Mouse (Mus musculus): ENCODE results near the gene Atp6v1e2. TPM values are rescaled to one million over a fixed set of nuclear protein-coding genes. Genes with fewer than 3 reads are reported as not detected.
A peak's percentile ranks its signal among the peaks of the same experiment; 100 is the strongest.

Atp6v1e2 gene
- polyA plus RNA-seq, 1 experiment from 2014 or later: not detected

GRCm38 (mm10) chr17:86932896-86933295 lies 14.8 kb downstream of the Atp6v1e2 start:
- H3K4me3 ChIP-seq (replicated peaks): no peak overlapping the region
- no peaks in the 10 kb centered on the region for H3K36me3 ChIP-seq (replicated peaks)
- H3K9me3 ChIP-seq: no peaks in the 10 kb centered on the region
- H3K4me1 ChIP-seq: peaks cover 21% of the 10 kb centered on the region
- no peak overlapping the region for H3K27ac ChIP-seq
- peak; percentile 50; the same call in 1 of the 2 replicates for ATAC-seq (ENCODE audit: low FRiP score)
- 0 out of 2 replicates have a peak overlapping the region, but pooled peaks have one; percentile 4 for H3K4me2 ChIP-seq
- peaks cover 19% of the 10 kb centered on the region for H3K27me3 ChIP-seq
- no peak overlapping the region for H3K9ac ChIP-seq
- 36% methylated on average over 5 of the region's 5 CpGs for WGBS

- H3K27ac ChIP-seq: no peak overlapping the region
- no peaks in the 10 kb centered on the region for H3K36me3 ChIP-seq (replicated peaks)
- no peak overlapping the region for H3K9ac ChIP-seq
- ATAC-seq (ENCODE audit: low FRiP score): no peak
- H3K4me2 ChIP-seq: no peak overlapping the region
- H3K9me3 ChIP-seq: peaks cover 8% of the 10 kb centered on the region; the same call in 1 of the 2 replicates
- H3K27me3 ChIP-seq: peaks cover 9% of the 10 kb centered on the region
- H3K4me1 ChIP-seq: peaks cover 15% of the 10 kb centered on the region
- no peak overlapping the region for H3K4me3 ChIP-seq (replicated peaks)
Observed at GRCm38 (mm10) chr17:86929981-86930380, 17.7 kb downstream of the Atp6v1e2 start.

GRCm38 (mm10) chr17:86929355-86929754 lies 18.3 kb downstream of the Atp6v1e2 start:
- Histone ChIP-seq H3K36me3 (replicated peaks) (no peaks in the 10 kb centered on the region), H3K4me3 (replicated peaks) (no peak overlapping the region), H3K4me2 (no peak overlapping the region), H3K27ac (no peak overlapping the region), H3K9me3 (peaks cover 8% of the 10 kb centered on the region; the same call in 1 of the 2 replicates), H3K27me3 (peaks cover 5% of the 10 kb centered on the region), H3K9ac (no peak overlapping the region), H3K4me1 (peaks cover 18% of the 10 kb centered on the region)
- ATAC-seq (ENCODE audit: low FRiP score): no peak
- 86% methylated on average over 5 of the region's 6 CpGs for WGBS

GRCm38 (mm10) chr17:86926836-86927235 lies 20.9 kb downstream of the Atp6v1e2 start:
- 95% methylated on average over 3 of the region's 3 CpGs for WGBS
- Histone ChIP-seq H3K27me3 (no peaks in the 10 kb centered on the region), H3K4me1 (peaks cover 6% of the 10 kb centered on the region; the same call in 1 of the 2 replicates), H3K9ac (no peak overlapping the region), H3K27ac (no peak overlapping the region), H3K4me3 (replicated peaks) (no peak overlapping the region), H3K9me3 (peaks cover 8% of the 10 kb centered on the region; the same call in 1 of the 2 replicates), H3K4me2 (no peak overlapping the region), H3K36me3 (replicated peaks) (no peaks in the 10 kb centered on the region)
- ATAC-seq (ENCODE audit: low FRiP score): no peak

GRCm38 (mm10) chr17:86924679-86925078 lies 23.0 kb downstream of the Atp6v1e2 start:
- ATAC-seq (ENCODE audit: low FRiP score): no peak
- Histone ChIP-seq H3K27ac (no peak overlapping the region), H3K9me3 (peaks cover 8% of the 10 kb centered on the region; the same call in 1 of the 2 replicates), H3K36me3 (replicated peaks) (no peaks in the 10 kb centered on the region), H3K4me3 (replicated peaks) (no peak overlapping the region), H3K4me1 (peaks cover 3% of the 10 kb centered on the region; the same call in 1 of the 2 replicates), H3K27me3 (no peaks in the 10 kb centered on the region), H3K9ac (no peak overlapping the region), H3K4me2 (no peak overlapping the region)
- WGBS: 81% methylated on average over 3 of the region's 3 CpGs

- H3K4me2 ChIP-seq: no peak overlapping the region
- H3K27me3 ChIP-seq: no peaks in the 10 kb centered on the region
- ATAC-seq (ENCODE audit: low FRiP score): no peak
- H3K36me3 ChIP-seq (replicated peaks): no peaks in the 10 kb centered on the region
- peaks cover 1% of the 10 kb centered on the region; the same call in 1 of the 2 replicates for H3K4me1 ChIP-seq
- H3K27ac ChIP-seq: no peak overlapping the region
- H3K9ac ChIP-seq: no peak overlapping the region
- 92% methylated on average over 11 of the region's 11 CpGs for WGBS
- no peak overlapping the region for H3K4me3 ChIP-seq (replicated peaks)
- H3K9me3 ChIP-seq: no peaks in the 10 kb centered on the region
Observed at GRCm38 (mm10) chr17:86919729-86920128, 28.0 kb downstream of the Atp6v1e2 start.

GRCm38 (mm10) chr17:86918786-86919185 lies 28.9 kb downstream of the Atp6v1e2 start:
- Histone ChIP-seq H3K9me3 (no peaks in the 10 kb centered on the region), H3K27me3 (no peaks in the 10 kb centered on the region), H3K9ac (no peak overlapping the region), H3K27ac (no peak overlapping the region), H3K4me3 (replicated peaks) (no peak overlapping the region), H3K4me1 (no peaks in the 10 kb centered on the region; the same call in 1 of the 2 replicates), H3K36me3 (replicated peaks) (no peaks in the 10 kb centered on the region), H3K4me2 (no peak overlapping the region)
- ATAC-seq (ENCODE audit: low FRiP score): no peak
- 78% methylated on average over 6 of the region's 6 CpGs for WGBS

GRCm38 (mm10) chr17:86917048-86917447 lies 30.6 kb downstream of the Atp6v1e2 start, which contains the start of gene Tmem247:
TSS of gene Tmem247 (plus strand) at chr17:86917348.
- no peak for ATAC-seq (ENCODE audit: low FRiP score)
- WGBS: 92% methylated on average over 10 of the region's 10 CpGs

GRCm38 (mm10) chr17:86915540-86915939 lies 32.2 kb downstream of the Atp6v1e2 start:
- 84% methylated on average over 4 of the region's 4 CpGs for WGBS
- no peaks in the 10 kb centered on the region for H3K36me3 ChIP-seq (replicated peaks)
- H3K4me1 ChIP-seq: no peaks in the 10 kb centered on the region
- ATAC-seq (ENCODE audit: low FRiP score): no peak
- H3K27ac ChIP-seq: no peak overlapping the region
- no peak overlapping the region for H3K4me3 ChIP-seq (replicated peaks)
- 0 out of 2 replicates have a peak, but pooled peaks cover 4% of the 10 kb centered on the region for H3K27me3 ChIP-seq
- H3K9ac ChIP-seq: no peak overlapping the region
- no peaks in the 10 kb centered on the region for H3K9me3 ChIP-seq
- H3K4me2 ChIP-seq: no peak overlapping the region

More at GRCm38 (mm10) chr17:86917048-86917447, 30.6 kb downstream of the Atp6v1e2 start, which contains the start of gene Tmem247:
- H3K27ac ChIP-seq: no peak within 1 kb of the TSS
- H3K27me3 ChIP-seq: 0 out of 2 replicates have a peak, but pooled peaks cover 4% of the 10 kb centered on the region
- no peaks in the 10 kb centered on the region for H3K4me1 ChIP-seq
- H3K9ac ChIP-seq: no peak within 1 kb of the TSS
- no peaks in the 10 kb centered on the region for H3K9me3 ChIP-seq
- no peak within 1 kb of the TSS for H3K4me3 ChIP-seq (replicated peaks)
- H3K36me3 ChIP-seq (replicated peaks): no peaks in the 10 kb centered on the region
- H3K4me2 ChIP-seq: no peak within 1 kb of the TSS

GRCm38 (mm10) chr17:86913003-86913607 lies 34.6 kb downstream of the Atp6v1e2 start:
- 0 out of 2 replicates have a peak, but pooled peaks cover 4% of the 10 kb centered on the region for H3K27me3 ChIP-seq
- WGBS: 84% methylated on average over 7 of the region's 7 CpGs

GRCm38 (mm10) chr17:86911261-86911660 lies 36.4 kb downstream of the Atp6v1e2 start:
- Histone ChIP-seq H3K4me2 (no peak overlapping the region), H3K27me3 (peaks cover 14% of the 10 kb centered on the region; the same call in 1 of the 2 replicates), H3K9me3 (no peaks in the 10 kb centered on the region), H3K9ac (no peak overlapping the region), H3K27ac (no peak overlapping the region), H3K36me3 (replicated peaks) (no peaks in the 10 kb centered on the region), H3K4me3 (replicated peaks) (no peak overlapping the region), H3K4me1 (no peaks in the 10 kb centered on the region)
- 78% methylated on average over 5 of the region's 5 CpGs for WGBS
- ATAC-seq (ENCODE audit: low FRiP score): no peak

More at GRCm38 (mm10) chr17:86913003-86913607, 34.6 kb downstream of the Atp6v1e2 start:
- no peaks in the 10 kb centered on the region for H3K4me1 ChIP-seq
- no peaks in the 10 kb centered on the region for H3K9me3 ChIP-seq
- H3K4me3 ChIP-seq (replicated peaks): no peak overlapping the region
- H3K36me3 ChIP-seq (replicated peaks): no peaks in the 10 kb centered on the region
- no peak for ATAC-seq (ENCODE audit: low FRiP score)
- no peak overlapping the region for H3K9ac ChIP-seq
- no peak overlapping the region for H3K4me2 ChIP-seq
- no peak overlapping the region for H3K27ac ChIP-seq

- no peak for ATAC-seq (ENCODE audit: low FRiP score)
- WGBS: 74% methylated on average over 14 of the region's 14 CpGs
- H3K4me2 ChIP-seq: no peak overlapping the region
- no peak overlapping the region for H3K9ac ChIP-seq
- peaks cover 11% of the 10 kb centered on the region for H3K4me1 ChIP-seq
- peaks cover 14% of the 10 kb centered on the region; the same call in 1 of the 2 replicates for H3K27me3 ChIP-seq
- H3K4me3 ChIP-seq (replicated peaks): no peak overlapping the region
- H3K36me3 ChIP-seq (replicated peaks): no peaks in the 10 kb centered on the region
- no peaks in the 10 kb centered on the region for H3K9me3 ChIP-seq
- no peak overlapping the region for H3K27ac ChIP-seq
Observed at GRCm38 (mm10) chr17:86909733-86910495, 37.8 kb downstream of the Atp6v1e2 start.
